Mouse (Mus musculus) limb, embryonic 14.5 days (tissue): ENCODE results near the gene Rpl9-ps1. TPM values are rescaled to one million over a fixed set of nuclear protein-coding genes. Genes with fewer than 3 reads are reported as not detected.

Experiments
- ATAC-seq: fragments of 200-750 bp; cut with Nextera tagmentation; 2 replicates; pipeline ENCODE4 v1.8.0; 2017; ENCODE audit warnings: low read depth, moderate number of reproducible peaks, moderate TSS enrichment; ENCODE audit not compliant: low FRiP score
- DNase-seq: peaks from one replicate; pipeline ENCODE4 v3.0.0-alpha.2; 2015; ENCODE audit warnings: low spot score
- H3K27ac ChIP-seq: fragments of 300-500 bp; sonication (generic); replicated peaks from 2 replicates; pipeline ENCODE4 v1.5.1; 2014; ENCODE audit warnings: low read depth, mild to moderate bottlenecking, low read length, moderate library complexity, mixed read lengths
- H3K27me3 ChIP-seq: fragments of 300-500 bp; sonication (generic); 2 replicates; pipeline ENCODE4 v1.6.1; 2014; ENCODE audit warnings: low read length, mixed read lengths; ENCODE audit not compliant: control insufficient read depth, insufficient read depth
- H3K36me3 ChIP-seq: fragments of 300-500 bp; sonication (generic); 2 replicates; pipeline ENCODE4 v1.6.1; 2014; ENCODE audit warnings: mild to moderate bottlenecking, low read length, moderate library complexity, mixed read lengths; ENCODE audit not compliant: control insufficient read depth, insufficient read depth
- H3K4me1 ChIP-seq: fragments of 300-500 bp; sonication (generic); 2 replicates; pipeline ENCODE4 v1.6.1; 2014; ENCODE audit warnings: antibody characterized with exemption, low read length, mixed read lengths; ENCODE audit not compliant: control insufficient read depth, insufficient read depth
- H3K4me2 ChIP-seq: fragments of 300-500 bp; sonication (generic); replicated peaks from 2 replicates; pipeline ENCODE4 v1.6.1; 2014; ENCODE audit warnings: low read depth, mild to moderate bottlenecking, low read length, moderate library complexity; ENCODE audit not compliant: severe bottlenecking
- H3K4me3 ChIP-seq: fragments of 300-500 bp; sonication (generic); replicated peaks from 2 replicates; pipeline ENCODE4 v1.5.1; 2014; ENCODE audit warnings: low read length
- H3K9ac ChIP-seq: fragments of 300-500 bp; sonication (generic); 2 replicates; pipeline ENCODE4 v1.6.1; 2014; ENCODE audit warnings: mild to moderate bottlenecking, low read depth, low read length, moderate library complexity; ENCODE audit not compliant: severe bottlenecking
- H3K9me3 ChIP-seq: fragments of 300-500 bp; sonication (generic); 2 replicates; pipeline ENCODE4 v1.6.1; 2016; ENCODE audit warnings: low read length; ENCODE audit not compliant: control insufficient read depth
- POLR2A ChIP-seq: fragments of 200-500 bp; IDR thresholded peaks from 2 replicates; pipeline ENCODE4 v1.8.0; 2012; ENCODE audit warnings: inconsistent platforms, mild to moderate bottlenecking, moderate library complexity, borderline replicate concordance; ENCODE audit not compliant: insufficient read depth, insufficient read length; ENCODE audit errors: extremely low read depth
- WGBS: fragments of 180-500 bp; shearing (Covaris S2); extraction: QIAGEN DNeasy Blood & Tissue Kit; methylation state at CpG from one replicate; pipeline ENCODE4 v1.1.7; 2014; 5-methylcytosine and 5-hydroxymethylcytosine counted together
- polyA plus RNA-seq, 2 experiments: library from polyadenylated mRNA; depleted of rRNA in 1 of 2; stranded (reverse) in 1 of 2; unstranded in 1 of 2; fragments of >200 nt; fragmentation: Nextera tagmentation in 1 of 2; extraction: Ambion mirVana in 1 of 2; gene quantifications; 2 replicates each; pipeline versions ENCODE4 v1.2.1 to v1.2.3; 2012 to 2014

Rpl9-ps1 gene
- polyA plus RNA-seq, 2 experiments = not detected

GRCm38 (mm10) chr11:83662204-83662603 is 16.8 kb upstream of the Rpl9-ps1 start, which contains the start of gene Ccl4:
TSS of gene Ccl4 (plus strand) at chr11:83662584.
- Histone ChIP-seq H3K36me3 (no peaks in the 10 kb centered on the region), H3K4me3 (no peak within 1 kb of the TSS), H3K4me1 (no peaks in the 10 kb centered on the region), H3K4me2 (no peak within 1 kb of the TSS), H3K9ac (no peak within 1 kb of the TSS), H3K27me3 (no peaks in the 10 kb centered on the region), H3K27ac (no peak within 1 kb of the TSS), H3K9me3 (no peaks in the 10 kb centered on the region)
- no peak for TF ChIP-seq POLR2A
- 75% methylated on average over 6 of the region's 6 CpGs for WGBS
- DNase-seq = no peak
- ATAC-seq = no peak

- no peak for DNase-seq
- WGBS = 63% methylated on average over 6 of the region's 6 CpGs
- H3K9me3 ChIP-seq = no peaks in the 10 kb centered on the region
Observed at GRCm38 (mm10) chr11:83658797-83659196, 13.4 kb upstream of the Rpl9-ps1 start.

GRCm38 (mm10) chr11:83657508-83657907 is 12.1 kb upstream of the Rpl9-ps1 start:
- Histone ChIP-seq H3K9ac (no peak overlapping the region), H3K4me2 (no peak overlapping the region), H3K9me3 (no peaks in the 10 kb centered on the region), H3K27ac (no peak overlapping the region), H3K27me3 (no peaks in the 10 kb centered on the region), H3K36me3 (no peaks in the 10 kb centered on the region), H3K4me1 (no peaks in the 10 kb centered on the region), H3K4me3 (no peak overlapping the region)
- DNase-seq = no peak
- ATAC-seq = no peak
- TF ChIP-seq POLR2A = no peak
- 94% methylated on average over 3 of the region's 3 CpGs for WGBS

More at GRCm38 (mm10) chr11:83658797-83659196, 13.4 kb upstream of the Rpl9-ps1 start:
- H3K4me3 ChIP-seq = no peak overlapping the region
- H3K27me3 ChIP-seq = no peaks in the 10 kb centered on the region
- no peak overlapping the region for H3K27ac ChIP-seq
- no peak overlapping the region for H3K9ac ChIP-seq
- H3K4me1 ChIP-seq = no peaks in the 10 kb centered on the region
- no peak for ATAC-seq
- no peaks in the 10 kb centered on the region for H3K36me3 ChIP-seq
- H3K4me2 ChIP-seq = no peak overlapping the region
- TF ChIP-seq POLR2A = no peak

GRCm38 (mm10) chr11:83654606-83655005 is 9.2 kb upstream of the Rpl9-ps1 start:
- WGBS = 90% methylated on average over 8 of the region's 8 CpGs
- no peak for DNase-seq
- no peak for TF ChIP-seq POLR2A
- Histone ChIP-seq H3K4me2 (no peak overlapping the region), H3K4me3 (no peak overlapping the region), H3K27me3 (no peaks in the 10 kb centered on the region), H3K9ac (no peak overlapping the region), H3K27ac (no peak overlapping the region), H3K36me3 (no peaks in the 10 kb centered on the region), H3K9me3 (no peaks in the 10 kb centered on the region), H3K4me1 (no peaks in the 10 kb centered on the region)
- no peak for ATAC-seq

- ATAC-seq (no peak), DNase-seq (no peak)
- Histone ChIP-seq H3K9ac (no peak within 1 kb of the TSS), H3K9me3 (no peaks in the 10 kb centered on the region), H3K4me2 (no peak within 1 kb of the TSS), H3K4me3 (no peak within 1 kb of the TSS), H3K27me3 (no peaks in the 10 kb centered on the region), H3K4me1 (no peaks in the 10 kb centered on the region), H3K27ac (no peak within 1 kb of the TSS), H3K36me3 (no peaks in the 10 kb centered on the region)
- TF ChIP-seq POLR2A = no peak
- WGBS = 78% methylated on average over 8 of the region's 8 CpGs
Observed at GRCm38 (mm10) chr11:83649305-83649841, 4.0 kb upstream of the Rpl9-ps1 start, which contains the start of gene Ccl3. TSS of gene Ccl3 (minus strand) at chr11:83649355.
